Mouse (Mus musculus): ENCODE results near the gene Spag7. TPM values are rescaled to one million over a fixed set of nuclear protein-coding genes. Genes with fewer than 3 reads are reported as not detected.

Gene Spag7
- polyA plus RNA-seq, 1 experiment from 2014 or later: 209 TPM

GRCm38 (mm10) chr11:70646691-70647650, 22.2 kb downstream of the Spag7 start, which contains the start of the genes Rnf167 and Slc25a11:
Gene Rnf167, plus strand, starts transcription at chr11:70647235.
Gene Slc25a11, minus strand, starts transcription at chr11:70647479.
- no peaks in the 10 kb centered on the region for H3K27me3 ChIP-seq (ENCODE audit: insufficient read depth, low read length)
- peak; percentile 89 for ATAC-seq (ENCODE audit: low FRiP score, low TSS enrichment)
- no peaks in the 10 kb centered on the region for H3K9me3 ChIP-seq (ENCODE audit: low read length)
- under 1% methylated on average over 63 of the region's 63 CpGs for WGBS
- peaks cover 52% of the 10 kb centered on the region for H3K4me1 ChIP-seq (ENCODE audit: insufficient read depth, low read length)
- peak within 1 kb of the TSS; percentile 99 for H3K27ac ChIP-seq (ENCODE audit: low read length)
- peak within 1 kb of the TSS; percentile 97 for H3K9ac ChIP-seq (replicated peaks; ENCODE audit: low read length)
- H3K4me3 ChIP-seq (ENCODE audit: low read length): peak within 1 kb of the TSS; percentile 68
- peak within 1 kb of the TSS; percentile 97 for H3K4me2 ChIP-seq (replicated peaks; ENCODE audit: low read depth, low read length)
- H3K36me3 ChIP-seq (ENCODE audit: insufficient read depth, low read length): peaks cover 52% of the 10 kb centered on the region

- Histone ChIP-seq H3K9me3 (ENCODE audit: low read length) (no peaks in the 10 kb centered on the region), H3K27me3 (ENCODE audit: insufficient read depth, low read length) (no peaks in the 10 kb centered on the region), H3K36me3 (ENCODE audit: insufficient read depth, low read length) (peaks cover 44% of the 10 kb centered on the region), H3K9ac (replicated peaks; ENCODE audit: low read length) (peak overlapping the region; percentile 97), H3K4me1 (ENCODE audit: insufficient read depth, low read length) (peaks cover 44% of the 10 kb centered on the region), H3K4me3 (ENCODE audit: low read length) (peak overlapping the region; percentile 68), H3K27ac (ENCODE audit: low read length) (peak overlapping the region; percentile 96), H3K4me2 (replicated peaks; ENCODE audit: low read depth, low read length) (peak overlapping the region; percentile 92)
- ATAC-seq (ENCODE audit: low FRiP score, low TSS enrichment): no peak; the same call in 1 of the 2 replicates
- WGBS: 19% methylated on average over 3 of the region's 3 CpGs
These were observed 23.0 kb downstream of the Spag7 start for GRCm38 (mm10) chr11:70646259-70646555.

GRCm38 (mm10) chr11:70645461-70646258, 23.6 kb downstream of the Spag7 start:
- WGBS: 86% methylated on average over 12 of the region's 12 CpGs
- Histone ChIP-seq H3K4me2 (replicated peaks; ENCODE audit: low read depth, low read length) (peak overlapping the region; percentile 92), H3K4me1 (ENCODE audit: insufficient read depth, low read length) (peaks cover 39% of the 10 kb centered on the region), H3K4me3 (ENCODE audit: low read length) (peak overlapping the region; percentile 68), H3K27me3 (ENCODE audit: insufficient read depth, low read length) (no peaks in the 10 kb centered on the region), H3K9ac (replicated peaks; ENCODE audit: low read length) (peak overlapping the region; percentile 97), H3K9me3 (ENCODE audit: low read length) (no peaks in the 10 kb centered on the region), H3K27ac (ENCODE audit: low read length) (peak overlapping the region; percentile 96), H3K36me3 (ENCODE audit: insufficient read depth, low read length) (peaks cover 38% of the 10 kb centered on the region)
- ATAC-seq (ENCODE audit: low FRiP score, low TSS enrichment): no peak

- H3K27ac ChIP-seq (ENCODE audit: low read length): no peak overlapping the region
- H3K27me3 ChIP-seq (ENCODE audit: insufficient read depth, low read length): no peaks in the 10 kb centered on the region
- 97% methylated on average over 8 of the region's 8 CpGs for WGBS
- peak overlapping the region; percentile 16; the same call in 1 of the 2 replicates for H3K9ac ChIP-seq (replicated peaks; ENCODE audit: low read length)
- H3K4me3 ChIP-seq (ENCODE audit: low read length): no peak overlapping the region
- H3K9me3 ChIP-seq (ENCODE audit: low read length): no peaks in the 10 kb centered on the region
- H3K4me2 ChIP-seq (replicated peaks; ENCODE audit: low read depth, low read length): 0 out of 2 replicates have a peak overlapping the region, but pooled peaks have one; percentile 92
- peaks cover 30% of the 10 kb centered on the region for H3K36me3 ChIP-seq (ENCODE audit: insufficient read depth, low read length)
- peaks cover 32% of the 10 kb centered on the region for H3K4me1 ChIP-seq (ENCODE audit: insufficient read depth, low read length)
- ATAC-seq (ENCODE audit: low FRiP score, low TSS enrichment): no peak
These were observed 24.6 kb downstream of the Spag7 start for GRCm38 (mm10) chr11:70644564-70645103.

GRCm38 (mm10) chr11:70643051-70643450, 26.2 kb downstream of the Spag7 start:
- Histone ChIP-seq H3K4me3 (ENCODE audit: low read length) (no peak overlapping the region), H3K27me3 (ENCODE audit: insufficient read depth, low read length) (no peaks in the 10 kb centered on the region), H3K9ac (replicated peaks; ENCODE audit: low read length) (no peak overlapping the region), H3K27ac (ENCODE audit: low read length) (no peak overlapping the region), H3K9me3 (ENCODE audit: low read length) (no peaks in the 10 kb centered on the region), H3K4me2 (replicated peaks; ENCODE audit: low read depth, low read length) (no peak overlapping the region), H3K4me1 (ENCODE audit: insufficient read depth, low read length) (peaks cover 16% of the 10 kb centered on the region), H3K36me3 (ENCODE audit: insufficient read depth, low read length) (peaks cover 21% of the 10 kb centered on the region)
- ATAC-seq (ENCODE audit: low FRiP score, low TSS enrichment): no peak
- WGBS: 92% methylated on average over 6 of the region's 6 CpGs

GRCm38 (mm10) chr11:70641241-70641640, 28.0 kb downstream of the Spag7 start:
- Histone ChIP-seq H3K9ac (replicated peaks; ENCODE audit: low read length) (no peak overlapping the region), H3K36me3 (ENCODE audit: insufficient read depth, low read length) (peaks cover 21% of the 10 kb centered on the region), H3K27ac (ENCODE audit: low read length) (no peak overlapping the region), H3K4me1 (ENCODE audit: insufficient read depth, low read length) (peaks cover 12% of the 10 kb centered on the region), H3K9me3 (ENCODE audit: low read length) (no peaks in the 10 kb centered on the region), H3K4me2 (replicated peaks; ENCODE audit: low read depth, low read length) (no peak overlapping the region), H3K27me3 (ENCODE audit: insufficient read depth, low read length) (no peaks in the 10 kb centered on the region), H3K4me3 (ENCODE audit: low read length) (no peak overlapping the region)
- 81% methylated on average over 7 of the region's 7 CpGs for WGBS
- ATAC-seq (ENCODE audit: low FRiP score, low TSS enrichment): no peak

- Histone ChIP-seq H3K9me3 (ENCODE audit: low read length) (no peaks in the 10 kb centered on the region), H3K9ac (replicated peaks; ENCODE audit: low read length) (no peak overlapping the region), H3K4me1 (ENCODE audit: insufficient read depth, low read length) (no peaks in the 10 kb centered on the region), H3K27me3 (ENCODE audit: insufficient read depth, low read length) (no peaks in the 10 kb centered on the region), H3K4me2 (replicated peaks; ENCODE audit: low read depth, low read length) (no peak overlapping the region), H3K4me3 (ENCODE audit: low read length) (no peak overlapping the region), H3K36me3 (ENCODE audit: insufficient read depth, low read length) (peaks cover 16% of the 10 kb centered on the region), H3K27ac (ENCODE audit: low read length) (no peak overlapping the region)
- ATAC-seq (ENCODE audit: low FRiP score, low TSS enrichment): no peak
- 84% methylated on average over 8 of the region's 8 CpGs for WGBS
These were observed 29.2 kb downstream of the Spag7 start for GRCm38 (mm10) chr11:70639976-70640375.

- H3K4me1 ChIP-seq (ENCODE audit: insufficient read depth, low read length): no peaks in the 10 kb centered on the region
- H3K27me3 ChIP-seq (ENCODE audit: insufficient read depth, low read length): no peaks in the 10 kb centered on the region
- ATAC-seq (ENCODE audit: low FRiP score, low TSS enrichment): no peak
- H3K36me3 ChIP-seq (ENCODE audit: insufficient read depth, low read length): 0 out of 2 replicates have a peak, but pooled peaks cover 8% of the 10 kb centered on the region
- 39% methylated on average over 5 of the region's 5 CpGs for WGBS
- no peak within 1 kb of the TSS for H3K4me2 ChIP-seq (replicated peaks; ENCODE audit: low read depth, low read length)
- no peak within 1 kb of the TSS for H3K9ac ChIP-seq (replicated peaks; ENCODE audit: low read length)
- no peak within 1 kb of the TSS for H3K4me3 ChIP-seq (ENCODE audit: low read length)
- no peaks in the 10 kb centered on the region for H3K9me3 ChIP-seq (ENCODE audit: low read length)
- no peak within 1 kb of the TSS for H3K27ac ChIP-seq (ENCODE audit: low read length)
These were observed 30.4 kb downstream of the Spag7 start, which contains the start of gene Gp1ba for GRCm38 (mm10) chr11:70638714-70639278. Gene Gp1ba, plus strand, starts transcription at chr11:70639122.

- Histone ChIP-seq H3K4me2 (replicated peaks; ENCODE audit: low read depth, low read length) (no peak overlapping the region), H3K27ac (ENCODE audit: low read length) (no peak overlapping the region), H3K4me3 (ENCODE audit: low read length) (no peak overlapping the region), H3K9me3 (ENCODE audit: low read length) (no peaks in the 10 kb centered on the region), H3K9ac (replicated peaks; ENCODE audit: low read length) (no peak overlapping the region), H3K36me3 (ENCODE audit: insufficient read depth, low read length) (0 out of 2 replicates have a peak, but pooled peaks cover 3% of the 10 kb centered on the region), H3K4me1 (ENCODE audit: insufficient read depth, low read length) (no peaks in the 10 kb centered on the region), H3K27me3 (ENCODE audit: insufficient read depth, low read length) (no peaks in the 10 kb centered on the region)
- WGBS: 85% methylated on average over 1 of the region's 1 CpGs
- no peak for ATAC-seq (ENCODE audit: low FRiP score, low TSS enrichment)
These were observed 30.9 kb downstream of the Spag7 start for GRCm38 (mm10) chr11:70638293-70638692.
